In the genomic region with DNA sequence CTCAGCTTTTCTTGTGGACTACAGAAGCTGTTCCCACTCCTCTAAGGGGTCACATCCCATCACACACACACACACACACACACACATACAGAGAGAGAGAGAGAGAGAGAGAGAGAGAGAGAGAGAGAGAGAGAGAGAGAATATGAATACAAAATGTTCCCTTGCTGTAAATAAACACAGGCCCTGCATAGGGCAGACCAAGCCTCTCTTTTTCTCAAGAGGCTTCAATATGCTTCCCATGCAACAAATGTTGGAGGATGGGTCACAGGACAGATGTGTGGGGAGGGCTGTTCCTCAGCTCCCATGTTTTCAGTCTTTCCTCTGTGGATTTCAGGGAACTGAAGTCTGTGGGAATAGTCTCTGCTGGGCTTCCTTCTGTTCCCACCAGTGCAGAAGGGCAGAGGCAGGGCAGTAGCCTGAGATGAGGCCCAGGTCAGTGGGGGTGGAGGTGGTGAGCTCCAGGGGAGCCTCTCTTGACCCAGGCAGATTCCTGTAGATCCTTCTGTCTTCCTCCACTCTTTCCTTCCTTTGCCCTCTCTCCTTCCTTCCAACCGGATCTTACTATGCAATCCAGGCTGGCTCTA, we compare ENCODE assay signal across 14 mouse cellular contexts.
DNase-seq lines count a peak whose midpoint lies in the region; ATAC-seq and TF ChIP-seq lines count a peak whose summit lies in the region.
"Had no signal": no experiment of that assay in that cellular context is flagged by ENCODE, and none has a peak within 500 bp of the region (broad histone marks: within the 10 kb centered on the region; RNA-seq: fewer than 3 reads in every experiment).

No protein-coding gene starts in this region.

- H3K4me2 ChIP-seq in intestine, embryonic 16.5 days (ENCODE audit: low read depth, low read length), result no peak overlapping the region
- H3K4me2 ChIP-seq: forebrain, embryonic 12.5 days; liver, embryonic 12.5 days had no signal

- no peaks in the 10 kb centered on the region for H3K9me3 ChIP-seq in intestine, embryonic 16.5 days (ENCODE audit: control insufficient read depth, low read length)
- H3K9me3 ChIP-seq: forebrain, embryonic 12.5 days; liver, embryonic 12.5 days had no signal

- H3K27me3 ChIP-seq in heart, adult 2 months (ENCODE audit: control insufficient read depth, insufficient read depth, low read length), result no peaks in the 10 kb centered on the region
- no peaks in the 10 kb centered on the region for H3K27me3 ChIP-seq in intestine, embryonic 16.5 days (replicated peaks; ENCODE audit: control insufficient read depth, insufficient read depth, low read length)
- H3K27me3 ChIP-seq: forebrain, embryonic 12.5 days had no signal

- no peak for TF ChIP-seq POLR2A in heart, adult 2 months (IDR thresholded peaks at IDR 0.05; ENCODE audit: insufficient read depth, low read depth, low read length)

- peak overlapping the region; percentile 98 for H3K27ac ChIP-seq in heart, adult 2 months
- peak overlapping the region; percentile 86 for H3K27ac ChIP-seq in brown adipose tissue, adult 24 weeks (replicated peaks; ENCODE audit: low read depth, low read length)
- H3K27ac ChIP-seq in intestine, embryonic 16.5 days (ENCODE audit: low read length), result peak overlapping the region; percentile 55
- H3K27ac ChIP-seq: forebrain, embryonic 12.5 days; hindbrain, postnatal 0 days; liver, embryonic 12.5 days had no signal

- H3K9ac ChIP-seq in heart, adult 2 months (ENCODE audit: low read depth, low read length), result peak overlapping the region; percentile 72
- 0 out of 2 replicates have a peak overlapping the region, but pooled peaks have one; percentile 1 for H3K9ac ChIP-seq in intestine, embryonic 16.5 days (ENCODE audit: low read depth, low read length)
- H3K9ac ChIP-seq: forebrain, embryonic 12.5 days; liver, embryonic 12.5 days had no signal

- peaks cover 38% of the 10 kb centered on the region for H3K4me1 ChIP-seq in heart, adult 2 months (ENCODE audit: control insufficient read depth, insufficient read depth, low read length)
- peaks cover 30% of the 10 kb centered on the region for H3K4me1 ChIP-seq in brown adipose tissue, adult 24 weeks (ENCODE audit: control insufficient read depth, insufficient read depth, insufficient read length, low read length)
- peaks cover 12% of the 10 kb centered on the region for H3K4me1 ChIP-seq in intestine, embryonic 16.5 days (ENCODE audit: control insufficient read depth, insufficient read depth, low read length)
- H3K4me1 ChIP-seq: forebrain, embryonic 12.5 days had no signal

- 0 out of 2 replicates have a peak, but pooled peaks have one; percentile 21 for TF ChIP-seq EP300 in heart, adult 2 months (IDR thresholded peaks at IDR 0.05; ENCODE audit: insufficient read depth, low read depth, low read length)

- H3K36me3 ChIP-seq in heart, adult 2 months (ENCODE audit: control insufficient read depth, insufficient read depth, low read length), result peaks cover 15% of the 10 kb centered on the region; the same call in 1 of the 2 replicates
- no peaks in the 10 kb centered on the region for H3K36me3 ChIP-seq in intestine, embryonic 16.5 days (ENCODE audit: control insufficient read depth, insufficient read depth, low read length)
- H3K36me3 ChIP-seq: forebrain, embryonic 12.5 days; liver, embryonic 12.5 days had no signal

- DNase-seq in heart, adult 2 months, result peak; percentile 58 to 63
- DNase-seq in heart, postnatal 4 days, result no peak
- peak; percentile 23 to 31 for DNase-seq in kidney, postnatal 36 days
- no peak for DNase-seq in kidney, postnatal 10 days
- no peak for DNase-seq in thymus, postnatal 0 days (ENCODE audit: low spot score)
- DNase-seq: adrenal gland, postnatal 25 days; cerebellum, postnatal 14 days; lung, postnatal 36 days; midbrain, embryonic 14.5 days had no signal

- intact Hi-C loops in heart, adult 2 months (cut with DNase I), result loop anchor here (5.0 kb wide), 1 partner anchor 119 kb away; no protein-coding TSS in a partner anchor

- WGBS in heart, adult 2 months, result 0% methylated on average over 1 of the region's 1 CpGs
- WGBS in intestine, embryonic 16.5 days, result 77% methylated on average over 1 of the region's 1 CpGs

- TF ChIP-seq CTCF in heart, adult 2 months (IDR thresholded peaks at IDR 0.05), result no peak

- H3K4me3 ChIP-seq in heart, adult 2 months, result peak overlapping the region; percentile 41
- no peak overlapping the region for H3K4me3 ChIP-seq in brown adipose tissue, adult 24 weeks (ENCODE audit: insufficient read depth, low read depth, low read length)
- H3K4me3 ChIP-seq in intestine, embryonic 16.5 days (ENCODE audit: low read length), result no peak overlapping the region
- H3K4me3 ChIP-seq: forebrain, embryonic 12.5 days; liver, embryonic 12.5 days had no signal

- H3K79me2 ChIP-seq in heart, adult 2 months (replicated peaks; ENCODE audit: control insufficient read depth, insufficient read depth, low read length), result no peaks in the 10 kb centered on the region

- ATAC-seq in intestine, embryonic 16.5 days, result peak; percentile 43
- ATAC-seq: hindbrain, postnatal 0 days; liver, embryonic 12.5 days had no signal

Comparison
In these comparisons a context has a peak if more than half of its experiments do, and no peak if none do; other contexts are left out.
1. DNase-seq: peak in heart, adult 2 months (2 of 2) and kidney, postnatal 36 days (2 of 2); none in heart, postnatal 4 days (single experiment), kidney, postnatal 10 days (single experiment) and thymus, postnatal 0 days (single experiment).
2. Peak in every context shown above with its lines, with median percentiles within 50 percentile points of each other: H3K27ac ChIP-seq.